Mouse (Mus musculus): Measurements from ENCODE around the gene F830045P16Rik. TPM values are rescaled to one million over a fixed set of nuclear protein-coding genes. Genes with fewer than 3 reads are reported as not detected.

Gene F830045P16Rik
- polyA plus RNA-seq, 1 experiment, result not detected

GRCm38 (mm10) chr2:129573701-129574273 lies 37.4 kb upstream of the F830045P16Rik start:
- no peaks in the 10 kb centered on the region for H3K4me1 ChIP-seq (ENCODE audit: control insufficient read depth, insufficient read depth, low read length)
- H3K27ac ChIP-seq (ENCODE audit: insufficient read depth, low read length), result no peak overlapping the region
- no peak overlapping the region for H3K4me3 ChIP-seq (ENCODE audit: insufficient read depth, low read length)
- TF ChIP-seq CTCF (IDR thresholded peaks at IDR 0.05; ENCODE audit: borderline replicate concordance, insufficient read depth, low read length) (no peak), POLR2A (IDR thresholded peaks at IDR 0.05; ENCODE audit: low read depth, low read length) (no peak)

- H3K4me3 ChIP-seq (ENCODE audit: insufficient read depth, low read length), result no peak overlapping the region
- no peak overlapping the region for H3K27ac ChIP-seq (ENCODE audit: insufficient read depth, low read length)
- H3K4me1 ChIP-seq (ENCODE audit: control insufficient read depth, insufficient read depth, low read length), result no peaks in the 10 kb centered on the region
- TF ChIP-seq CTCF (IDR thresholded peaks at IDR 0.05; ENCODE audit: borderline replicate concordance, insufficient read depth, low read length) (no peak), POLR2A (IDR thresholded peaks at IDR 0.05; ENCODE audit: low read depth, low read length) (no peak)
Observed at GRCm38 (mm10) chr2:129569556-129569955, 33.2 kb upstream of the F830045P16Rik start.

GRCm38 (mm10) chr2:129569120-129569519 lies 32.7 kb upstream of the F830045P16Rik start:
- Histone ChIP-seq H3K4me3 (ENCODE audit: insufficient read depth, low read length) (no peak overlapping the region), H3K4me1 (ENCODE audit: control insufficient read depth, insufficient read depth, low read length) (no peaks in the 10 kb centered on the region), H3K27ac (ENCODE audit: insufficient read depth, low read length) (no peak overlapping the region)
- TF ChIP-seq POLR2A (IDR thresholded peaks at IDR 0.05; ENCODE audit: low read depth, low read length) (no peak), CTCF (IDR thresholded peaks at IDR 0.05; ENCODE audit: borderline replicate concordance, insufficient read depth, low read length) (no peak)

- TF ChIP-seq CTCF (IDR thresholded peaks at IDR 0.05; ENCODE audit: borderline replicate concordance, insufficient read depth, low read length), result no peak
- H3K4me3 ChIP-seq (ENCODE audit: insufficient read depth, low read length), result no peak overlapping the region
- H3K27ac ChIP-seq (ENCODE audit: insufficient read depth, low read length), result no peak overlapping the region
- H3K4me1 ChIP-seq (ENCODE audit: control insufficient read depth, insufficient read depth, low read length), result no peaks in the 10 kb centered on the region
Observed at GRCm38 (mm10) chr2:129563944-129564709, 27.7 kb upstream of the F830045P16Rik start.

GRCm38 (mm10) chr2:129561796-129562195 lies 25.4 kb upstream of the F830045P16Rik start:
- no peak overlapping the region for H3K4me3 ChIP-seq (ENCODE audit: insufficient read depth, low read length)
- no peak for TF ChIP-seq CTCF (IDR thresholded peaks at IDR 0.05; ENCODE audit: borderline replicate concordance, insufficient read depth, low read length)
- TF ChIP-seq POLR2A (IDR thresholded peaks at IDR 0.05; ENCODE audit: low read depth, low read length), result no peak
- H3K4me1 ChIP-seq (ENCODE audit: control insufficient read depth, insufficient read depth, low read length), result no peaks in the 10 kb centered on the region
- no peak overlapping the region for H3K27ac ChIP-seq (ENCODE audit: insufficient read depth, low read length)

- Histone ChIP-seq H3K27ac (ENCODE audit: insufficient read depth, low read length) (no peak overlapping the region), H3K4me3 (ENCODE audit: insufficient read depth, low read length) (no peak overlapping the region), H3K4me1 (ENCODE audit: control insufficient read depth, insufficient read depth, low read length) (no peaks in the 10 kb centered on the region; the same call in 1 of the 2 replicates)
- TF ChIP-seq CTCF (IDR thresholded peaks at IDR 0.05; ENCODE audit: borderline replicate concordance, insufficient read depth, low read length) (no peak), POLR2A (IDR thresholded peaks at IDR 0.05; ENCODE audit: low read depth, low read length) (no peak)
Observed at GRCm38 (mm10) chr2:129558875-129559219, 22.4 kb upstream of the F830045P16Rik start.

- H3K4me3 ChIP-seq (ENCODE audit: insufficient read depth, low read length), result no peak overlapping the region
- TF ChIP-seq CTCF (IDR thresholded peaks at IDR 0.05; ENCODE audit: borderline replicate concordance, insufficient read depth, low read length), result no peak
- TF ChIP-seq POLR2A (IDR thresholded peaks at IDR 0.05; ENCODE audit: low read depth, low read length), result no peak
- H3K4me1 ChIP-seq (ENCODE audit: control insufficient read depth, insufficient read depth, low read length), result no peaks in the 10 kb centered on the region; the same call in 1 of the 2 replicates
- no peak overlapping the region for H3K27ac ChIP-seq (ENCODE audit: insufficient read depth, low read length)
Observed at GRCm38 (mm10) chr2:129558008-129558874, 21.8 kb upstream of the F830045P16Rik start.

- Histone ChIP-seq H3K4me3 (ENCODE audit: insufficient read depth, low read length) (no peak overlapping the region), H3K4me1 (ENCODE audit: control insufficient read depth, insufficient read depth, low read length) (no peaks in the 10 kb centered on the region; the same call in 1 of the 2 replicates), H3K27ac (ENCODE audit: insufficient read depth, low read length) (no peak overlapping the region)
- no peak for TF ChIP-seq POLR2A (IDR thresholded peaks at IDR 0.05; ENCODE audit: low read depth, low read length)
- TF ChIP-seq CTCF (IDR thresholded peaks at IDR 0.05; ENCODE audit: borderline replicate concordance, insufficient read depth, low read length), result no peak
Observed at GRCm38 (mm10) chr2:129556081-129556480, 19.7 kb upstream of the F830045P16Rik start.

- Histone ChIP-seq H3K27ac (ENCODE audit: insufficient read depth, low read length) (no peak overlapping the region), H3K4me3 (ENCODE audit: insufficient read depth, low read length) (no peak overlapping the region), H3K4me1 (ENCODE audit: control insufficient read depth, insufficient read depth, low read length) (no peaks in the 10 kb centered on the region; the same call in 1 of the 2 replicates)
- TF ChIP-seq POLR2A (IDR thresholded peaks at IDR 0.05; ENCODE audit: low read depth, low read length) (no peak), CTCF (IDR thresholded peaks at IDR 0.05; ENCODE audit: borderline replicate concordance, insufficient read depth, low read length) (no peak)
Observed at GRCm38 (mm10) chr2:129550781-129551180, 14.4 kb upstream of the F830045P16Rik start.
